Mouse (Mus musculus): ENCODE measurements around the gene Ptprb. TPM values are rescaled to one million over a fixed set of nuclear protein-coding genes. Genes with fewer than 3 reads are reported as not detected.
A peak's percentile ranks its signal among the peaks of the same experiment; 100 is the strongest.

Gene Ptprb
- total RNA-seq (2021): 10 to 100 TPM; 37.8 to 56.6 TPM
- long read RNA-seq, experiment 1, full-length matches to known transcripts: 1 of 13 reads
- long read RNA-seq, experiment 1, partial matches to known transcripts: 7 of 13 reads
- long read RNA-seq, experiment 1, other reads (novel, unspliced or antisense): 5 of 13 reads
- long read RNA-seq, experiment 2, partial matches to known transcripts: 1 of 2 reads
- long read RNA-seq, experiment 2, other reads (novel, unspliced or antisense): 1 of 2 reads

DNA sequence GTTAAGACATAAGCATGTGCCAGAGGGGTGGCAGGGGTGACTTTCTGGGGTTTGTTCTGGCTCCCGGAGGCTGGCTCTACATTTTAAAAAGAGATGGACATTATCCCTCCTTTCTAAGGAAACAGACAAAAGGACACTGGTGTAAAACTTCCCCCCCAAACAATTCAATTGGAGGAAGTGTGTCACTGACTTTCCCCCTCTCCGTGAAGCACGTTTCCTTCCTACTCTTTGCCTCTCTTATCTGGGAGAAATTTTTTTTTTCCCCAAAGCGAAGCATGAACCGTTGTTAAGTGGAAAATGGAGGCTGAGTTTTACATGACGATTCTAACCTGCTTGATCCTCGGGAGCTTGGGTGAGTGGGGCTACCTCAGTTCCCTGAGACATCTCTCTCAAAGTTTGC, at the start of gene Ptprb:
Gene Ptprb, plus strand, starts transcription at position 244 of the 400 bp plus-strand sequence.
- DNase-seq: no peak

DNA sequence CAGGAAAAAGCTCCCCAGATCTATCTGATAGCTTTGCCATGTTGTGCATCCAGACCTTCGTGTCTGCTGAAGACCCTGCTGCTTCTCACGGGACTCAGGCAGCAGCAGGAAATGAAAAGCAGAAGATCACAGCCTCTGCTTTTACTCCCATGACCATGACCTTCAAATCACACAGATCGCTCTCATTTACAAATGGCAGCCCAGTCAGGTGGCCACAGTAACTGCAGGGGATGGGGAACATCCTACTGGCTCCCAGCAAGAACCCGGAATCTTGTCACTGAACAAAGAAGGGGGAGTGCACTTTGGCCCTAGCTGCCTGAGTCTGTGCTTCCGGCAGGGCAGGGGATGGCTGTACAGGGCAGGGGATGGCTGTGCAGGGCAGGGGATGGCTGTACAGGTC, 40.0 kb upstream of the Ptprb start:
- no peak for DNase-seq

DNA sequence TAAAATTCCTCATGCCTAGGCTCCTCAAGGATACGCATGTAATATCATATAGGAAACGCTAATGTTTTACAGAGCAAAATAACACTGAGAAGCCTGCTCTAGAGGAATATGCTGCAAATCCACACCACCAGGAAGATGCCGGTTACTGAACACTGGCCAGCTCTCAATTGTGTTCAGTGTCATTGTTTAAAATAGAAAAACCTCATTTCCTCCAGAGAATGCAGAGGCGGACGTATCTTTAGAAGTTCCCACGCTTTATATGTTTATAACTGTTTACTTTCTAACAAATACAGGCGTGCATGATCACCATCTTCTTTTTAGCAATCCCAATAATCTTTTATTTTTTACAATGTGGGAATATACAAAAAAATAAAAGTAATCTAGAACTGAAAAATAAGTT, 33.1 kb upstream of the Ptprb start:
- no peak for DNase-seq

DNA sequence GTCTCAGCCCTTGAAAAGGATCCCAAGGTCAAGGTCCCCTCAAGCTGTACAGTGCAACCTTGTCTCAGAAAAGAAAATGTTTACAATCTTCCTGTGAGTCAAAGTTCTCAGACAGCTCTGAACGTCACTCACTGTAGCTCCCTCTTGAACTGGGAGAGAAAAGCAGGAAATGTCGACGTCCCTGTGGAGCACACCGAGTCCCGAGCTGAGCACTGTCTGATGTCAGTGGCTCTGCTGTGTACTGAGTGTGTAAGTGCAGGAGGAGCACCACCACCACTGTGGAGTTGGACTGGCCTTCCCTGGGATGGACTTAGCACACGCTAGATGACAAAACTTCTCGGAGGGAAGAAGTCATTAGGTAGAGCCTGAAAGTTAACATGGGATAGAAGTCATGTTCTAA, 31.9 kb upstream of the Ptprb start:
- DNase-seq: no peak

DNA sequence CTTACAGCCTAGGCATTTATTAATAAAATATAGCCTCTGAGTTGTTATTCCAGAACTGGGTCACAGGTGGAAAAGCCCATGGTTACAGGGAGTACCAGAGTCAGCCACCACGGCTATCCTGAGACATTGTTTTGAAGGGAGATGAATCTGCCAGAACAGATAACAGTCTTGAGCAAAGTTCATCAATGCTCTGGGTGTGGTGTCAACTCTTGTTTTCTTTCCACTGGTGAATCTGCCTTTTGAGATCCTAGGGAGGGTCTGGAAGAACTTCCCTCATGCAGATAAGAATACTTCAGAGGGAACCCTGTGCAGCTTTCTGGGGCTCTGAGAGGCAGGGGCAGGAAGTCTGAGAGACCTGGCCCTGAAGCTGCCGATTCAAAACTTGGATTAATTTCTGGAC, 29.7 kb upstream of the Ptprb start:
- DNase-seq: no peak

DNA sequence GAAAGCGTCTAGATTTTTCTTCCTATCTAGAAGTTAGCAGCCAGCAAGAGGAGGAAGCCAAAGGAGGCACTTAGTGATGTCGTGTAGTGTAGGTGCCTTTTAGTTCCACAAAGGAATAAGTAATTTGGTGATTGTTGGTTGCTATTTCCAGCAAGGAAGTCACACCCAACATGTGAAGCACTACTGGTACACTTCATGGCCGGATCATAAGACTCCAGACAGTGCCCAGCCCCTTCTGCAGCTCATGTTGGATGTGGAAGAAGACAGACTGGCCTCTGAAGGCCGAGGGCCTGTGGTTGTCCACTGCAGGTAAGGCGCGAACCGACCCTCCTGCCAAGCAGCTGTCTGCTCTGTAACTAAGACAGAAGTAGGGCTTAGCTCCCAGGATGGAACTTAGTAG, 22.7 kb upstream of the Ptprb start:
- DNase-seq: no peak

DNA sequence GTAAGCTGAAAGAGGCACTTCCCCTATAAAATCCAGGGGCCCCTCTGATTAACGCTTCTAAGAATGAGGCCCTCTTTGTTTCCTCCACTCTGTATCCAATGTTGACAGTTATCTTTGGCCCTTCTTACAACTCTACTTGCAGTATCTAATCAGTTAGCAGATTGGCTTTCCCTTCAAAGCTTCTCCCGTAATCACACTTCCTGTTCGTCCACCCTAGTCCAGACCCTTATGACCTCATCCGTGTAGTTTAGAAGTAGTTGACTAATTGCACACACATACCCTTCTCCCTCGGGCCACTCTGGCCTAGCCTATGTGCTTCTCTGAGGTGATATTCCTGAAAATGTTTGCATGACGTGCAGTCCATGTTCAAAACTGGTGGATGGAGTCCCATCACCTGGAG, 21.4 kb upstream of the Ptprb start:
- no peak for DNase-seq

DNA sequence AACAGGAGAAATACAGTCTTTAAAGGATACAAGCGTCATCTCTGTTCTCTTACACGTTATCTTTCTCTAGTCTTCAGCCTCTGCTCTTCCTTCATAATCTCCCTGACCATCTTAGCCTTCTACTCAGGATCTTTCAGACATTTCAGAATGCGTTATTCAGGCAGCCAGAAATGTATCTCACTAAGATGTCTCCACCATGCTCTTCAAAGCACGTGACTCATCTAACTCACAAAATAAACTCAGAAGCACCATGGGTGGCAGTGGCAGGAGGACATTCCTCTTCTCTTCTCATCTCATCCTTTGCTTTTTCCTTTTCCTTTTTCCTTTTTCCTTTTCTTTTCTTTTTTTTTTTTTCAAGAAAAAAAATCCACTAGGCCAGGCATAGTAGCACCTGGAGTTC, 16.0 kb upstream of the Ptprb start:
- DNase-seq: no peak

DNA sequence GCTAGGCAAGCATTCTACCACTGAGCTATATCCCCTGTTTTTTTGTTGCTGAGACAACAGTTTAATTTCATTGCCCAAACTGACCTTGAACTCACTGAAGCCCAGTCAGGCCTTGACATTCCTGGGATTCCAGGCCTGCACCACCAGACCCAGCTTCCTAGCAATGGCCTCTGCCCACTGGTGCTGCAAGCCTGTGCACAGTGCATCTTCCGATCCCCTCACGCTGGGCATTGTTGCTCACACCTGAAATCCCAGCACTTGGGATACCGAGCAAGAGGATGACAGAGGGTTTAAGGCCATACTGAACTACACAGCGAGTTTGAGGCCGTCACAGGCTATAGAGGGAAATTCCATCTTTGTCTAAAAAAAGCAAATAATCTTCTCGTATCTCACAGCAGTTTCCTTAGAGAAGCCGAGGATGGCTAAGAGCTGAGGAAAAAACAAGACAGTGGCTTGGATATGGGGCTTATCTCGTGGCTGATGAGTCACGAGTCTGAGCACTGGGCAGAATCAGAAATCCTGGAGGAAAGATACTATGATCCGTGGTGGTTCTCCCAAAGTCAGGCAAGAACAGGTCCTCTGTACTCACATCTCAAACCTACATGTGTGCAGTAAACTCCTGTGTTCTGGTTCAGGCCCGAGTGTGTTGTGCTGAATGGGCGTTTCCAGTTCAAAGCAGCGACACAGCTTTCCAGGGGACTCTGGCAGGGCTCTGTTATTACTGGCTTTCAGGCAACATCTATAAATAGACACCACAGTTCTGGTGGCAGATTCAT, 14.5 kb upstream of the Ptprb start:
- peak; percentile 43 to 56 for DNase-seq

DNA sequence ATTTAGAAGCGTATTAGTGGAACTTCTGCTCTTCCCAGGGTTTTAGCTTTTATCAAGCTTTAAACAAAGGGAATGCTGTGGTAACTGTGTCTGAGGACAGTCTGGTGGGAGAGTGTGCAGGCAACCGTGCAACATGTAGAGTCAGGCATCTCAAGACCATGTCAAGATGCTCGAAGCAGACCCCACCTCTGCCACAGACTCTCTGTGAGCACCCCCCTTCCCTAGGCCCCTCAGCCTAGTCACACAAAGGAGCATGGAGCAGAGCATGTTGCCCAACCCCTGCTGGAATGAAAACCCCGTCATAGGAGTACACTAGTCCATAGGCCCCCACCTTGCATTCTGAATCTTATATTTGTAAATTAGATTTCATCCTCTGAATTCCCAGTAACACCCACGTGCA, 13.8 kb upstream of the Ptprb start:
- no peak for DNase-seq

DNA sequence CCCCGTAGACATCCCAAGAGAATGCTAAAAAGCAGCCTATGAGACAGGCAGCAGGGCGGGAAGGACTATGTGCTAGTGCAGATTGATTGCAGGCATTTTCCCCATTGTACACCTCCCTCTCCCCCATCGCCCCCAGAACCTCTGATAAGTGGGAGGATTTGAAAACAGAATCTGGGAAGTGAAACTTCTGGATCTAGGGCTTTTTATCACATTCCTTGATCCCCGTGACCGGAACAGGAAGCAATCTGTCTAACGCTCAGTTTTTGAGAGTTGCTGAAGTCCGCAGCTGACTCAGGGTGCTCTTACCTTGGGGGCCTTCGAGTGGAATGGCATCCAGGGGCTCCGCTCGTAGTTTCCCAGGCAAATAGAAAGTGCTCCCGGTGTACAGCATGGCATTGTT, 10.8 kb upstream of the Ptprb start:
- DNase-seq: peak in 1 of 2 experiments; percentile 9

DNA sequence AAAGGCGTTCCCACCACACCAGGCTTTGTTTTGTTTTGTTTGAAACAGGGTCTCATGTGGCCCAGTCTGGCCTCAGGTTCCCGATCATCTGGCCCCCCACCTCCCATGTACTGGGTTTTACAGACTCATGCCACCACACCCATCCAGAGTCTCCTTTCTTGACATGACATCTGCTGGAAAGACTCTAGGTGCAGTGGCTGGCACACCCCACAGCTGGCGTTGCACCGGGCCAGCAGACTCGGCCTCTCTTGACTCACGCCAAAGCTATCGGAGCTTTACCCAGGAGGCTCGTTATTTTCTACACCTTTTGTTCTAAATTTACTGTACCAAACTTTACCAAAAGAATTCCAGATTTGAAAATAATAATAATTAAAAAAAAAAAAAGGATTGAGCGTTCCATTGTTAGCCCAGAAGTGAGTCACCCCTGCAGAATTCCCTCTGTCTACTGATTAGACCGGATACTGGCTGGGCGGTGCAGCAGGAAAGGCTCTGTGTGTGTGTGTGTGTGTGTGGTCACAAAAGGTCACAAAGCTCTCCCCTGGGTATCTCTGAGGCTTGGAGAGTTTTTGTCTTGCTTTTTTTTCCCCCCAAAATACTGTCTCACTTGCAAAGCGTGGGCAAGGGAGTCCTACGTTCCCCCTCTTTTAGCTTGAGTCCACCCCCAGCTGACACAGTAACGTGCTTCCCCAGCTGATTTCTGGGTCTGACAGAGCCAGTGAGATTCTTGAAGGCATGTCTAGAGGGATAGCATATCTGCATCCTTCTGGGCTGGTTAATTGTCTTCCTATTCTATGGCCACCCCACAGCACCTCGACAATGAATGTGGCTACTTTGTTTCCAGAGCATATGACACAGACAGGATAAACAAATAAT, 8.5 kb upstream of the Ptprb start:
- DNase-seq: peak; percentile 42 to 64

DNA sequence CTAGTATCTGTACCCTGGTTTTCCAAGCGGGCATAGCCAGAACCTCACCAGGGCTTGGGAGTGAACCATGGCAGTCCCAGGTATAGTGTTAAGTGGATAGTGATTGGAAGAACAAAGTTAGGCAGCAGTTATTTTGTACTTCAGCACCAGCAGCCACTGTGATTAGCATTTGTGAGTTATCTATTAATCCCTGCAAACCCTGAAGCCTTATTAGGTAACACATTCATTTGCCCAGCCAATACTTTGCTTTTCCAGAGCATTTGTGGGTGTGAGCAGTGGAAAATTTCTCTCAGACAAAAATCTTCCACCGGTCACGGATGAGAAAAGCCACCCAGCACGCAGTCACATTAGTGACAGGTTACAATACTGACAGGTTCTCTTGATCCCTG, 7.9 kb upstream of the Ptprb start:
- DNase-seq: no peak

DNA sequence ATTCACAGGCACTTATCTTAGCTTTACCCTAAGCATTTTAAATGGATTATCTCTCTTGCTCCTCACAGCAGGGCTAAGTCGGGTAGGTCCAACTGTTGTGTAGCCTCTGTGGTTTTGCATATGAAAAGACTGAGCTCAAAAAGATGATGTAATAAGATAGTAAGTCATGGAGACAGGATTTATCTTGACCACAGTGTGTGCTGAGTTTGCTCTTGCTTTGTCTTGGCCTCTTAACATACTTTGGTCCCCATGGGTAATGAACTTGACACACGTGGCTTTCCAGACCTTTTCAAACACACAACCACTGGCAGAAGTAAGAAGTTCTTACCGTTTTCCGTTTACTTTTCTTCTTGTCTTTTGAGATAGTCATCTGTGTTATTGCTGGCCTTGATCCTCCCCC, 7.0 kb upstream of the Ptprb start:
- DNase-seq: no peak

DNA sequence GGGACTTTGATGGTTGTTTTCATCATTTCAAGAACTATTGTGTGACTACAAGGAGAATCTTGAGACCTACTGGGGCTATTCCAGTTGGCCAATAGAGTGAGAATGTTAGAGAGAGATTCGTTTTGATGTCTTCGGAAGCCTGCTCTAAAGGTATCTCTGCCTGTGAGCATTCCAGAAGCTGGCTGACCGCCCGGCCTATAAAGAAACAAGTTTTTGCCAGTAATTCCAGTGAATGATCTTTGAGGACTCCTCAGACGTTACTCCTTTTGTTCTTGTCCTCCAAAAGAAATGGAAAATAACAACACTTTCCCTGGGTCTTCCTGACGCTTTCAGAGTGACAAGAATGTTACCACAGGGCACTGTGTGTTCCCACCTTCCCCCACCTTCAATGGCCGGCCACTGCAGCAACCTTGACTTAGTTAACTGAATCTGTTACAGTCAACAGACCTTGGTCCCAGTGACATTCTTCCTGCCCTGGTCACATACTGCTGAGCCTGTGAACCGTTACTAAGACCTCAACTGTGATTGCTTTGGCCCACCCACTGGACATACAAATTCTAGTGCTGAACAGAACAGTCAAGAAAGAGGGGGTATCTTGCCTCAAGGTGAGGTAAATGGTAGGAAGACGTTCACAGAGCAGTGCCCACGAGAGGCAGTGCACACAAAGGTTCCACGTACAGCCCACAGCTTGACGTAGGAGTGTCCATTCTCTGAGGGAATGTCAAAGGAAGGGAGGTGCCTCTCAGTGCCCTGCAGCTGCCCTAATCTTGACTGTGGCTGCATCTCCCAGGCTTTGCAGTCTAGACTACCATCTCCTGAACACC, 4.5 kb upstream of the Ptprb start:
- DNase-seq: no peak

DNA sequence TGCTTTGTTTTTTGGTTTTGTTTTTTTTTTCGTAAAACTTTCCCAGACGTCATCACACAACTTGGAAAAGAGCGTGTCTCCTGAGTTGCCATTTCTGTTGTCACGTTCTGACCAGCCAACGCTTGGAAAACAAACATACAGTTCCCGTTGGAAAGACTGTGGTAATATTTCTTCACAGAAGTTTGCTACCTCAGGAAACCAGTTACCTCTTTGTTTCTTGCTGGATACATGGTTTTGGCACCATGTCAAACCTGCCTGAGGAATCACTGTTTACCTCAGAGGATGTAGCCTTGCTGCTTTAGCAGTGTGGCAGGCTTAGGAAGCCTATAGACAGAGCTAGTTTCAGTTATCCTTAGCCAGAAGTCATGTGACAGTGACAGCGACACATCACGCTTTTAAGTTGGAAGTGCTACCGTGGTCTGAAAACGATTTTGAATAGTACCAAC, 3.8 kb upstream of the Ptprb start:
- no peak for DNase-seq

DNA sequence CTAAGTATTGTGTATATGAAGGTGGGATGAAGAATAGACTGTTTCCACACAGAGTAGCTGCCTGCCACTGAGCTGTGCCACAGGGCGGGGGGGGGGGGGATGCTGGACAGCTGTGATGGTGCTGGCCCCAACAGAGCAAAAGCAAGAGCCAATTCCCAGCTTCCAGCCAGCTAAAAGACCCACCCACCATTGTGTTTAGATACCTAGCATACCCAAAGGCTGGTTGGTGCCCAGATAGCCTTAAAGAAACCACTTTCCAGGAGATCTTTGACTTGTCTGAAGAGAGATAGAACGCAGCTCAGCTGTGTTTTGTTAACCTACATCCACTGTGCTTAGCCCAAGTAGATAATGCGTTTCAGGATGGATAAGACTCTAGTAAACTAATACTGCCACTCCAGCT, 3.2 kb upstream of the Ptprb start:
- no peak for DNase-seq

DNA sequence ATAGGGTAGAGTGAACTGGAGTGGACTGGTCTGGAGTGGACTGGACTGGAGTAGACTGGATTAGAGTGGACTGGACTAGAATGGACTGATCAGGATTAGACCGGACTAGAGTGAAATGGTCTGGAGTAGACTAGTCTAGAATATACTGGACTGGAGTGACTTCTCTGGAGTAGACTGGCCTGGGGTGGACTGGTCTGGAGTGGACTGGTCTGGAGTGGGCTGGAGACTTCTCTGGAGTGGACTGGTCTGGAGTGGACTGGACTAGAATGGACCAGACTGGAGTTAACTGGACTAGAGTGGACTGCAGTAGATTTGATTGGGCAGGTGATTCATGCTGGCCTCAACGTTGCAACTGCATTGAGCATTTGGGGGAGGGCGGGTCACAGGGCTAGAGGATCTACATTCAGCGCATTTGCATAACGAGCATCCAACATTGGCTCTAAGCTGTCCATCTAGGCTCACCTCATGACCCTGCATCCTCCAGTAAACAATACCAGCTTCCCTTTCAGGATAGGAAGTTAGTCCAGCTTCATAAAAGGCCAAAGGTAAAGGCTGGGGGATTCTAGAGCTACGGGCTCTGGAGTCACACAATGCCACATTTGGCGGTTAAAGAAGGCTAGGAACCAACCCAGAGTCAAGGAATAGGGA, 11.5 kb downstream of the Ptprb start:
- peak in 1 of 2 experiments; percentile 30 for DNase-seq

DNA sequence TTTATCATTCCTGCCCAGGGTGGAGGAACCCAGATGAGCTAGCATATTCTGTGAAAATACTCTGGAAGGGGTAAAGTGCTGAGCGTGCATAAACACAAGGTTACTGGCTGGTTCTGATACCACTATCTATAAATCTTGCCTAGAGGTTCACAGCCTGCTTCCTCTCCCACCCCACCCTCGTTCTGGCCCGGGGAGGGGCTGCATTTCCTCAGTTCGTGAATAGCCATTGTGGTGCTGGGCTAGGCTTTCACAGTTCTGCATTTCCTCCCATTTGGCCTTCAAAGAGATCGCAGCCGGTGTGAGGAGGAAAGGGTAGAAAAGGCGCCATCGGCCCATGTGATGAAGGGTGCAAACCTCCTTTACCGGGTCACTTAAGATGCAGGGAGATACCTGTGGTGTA, 12.8 kb downstream of the Ptprb start:
- peak; percentile 49 to 59 for DNase-seq

DNA sequence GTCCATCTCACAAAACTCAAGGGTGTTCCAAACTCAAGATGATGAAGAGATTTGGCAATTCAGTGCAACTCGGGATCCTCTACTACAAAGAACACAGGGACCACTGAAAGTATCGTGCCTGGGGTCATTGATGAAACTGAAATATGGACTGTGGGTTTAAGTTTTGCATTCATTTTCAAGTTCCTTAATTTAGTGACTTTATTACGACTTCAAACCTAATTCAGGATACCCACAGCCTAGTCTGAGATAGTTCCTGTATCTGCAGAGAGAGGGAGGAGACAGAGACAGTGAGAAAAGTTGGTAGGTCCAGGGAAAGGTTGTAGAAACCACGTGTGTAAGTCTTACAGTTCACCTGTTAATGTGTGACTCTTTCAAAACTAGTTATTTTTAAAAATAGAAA, 15.2 kb downstream of the Ptprb start:
- DNase-seq: no peak

DNA sequence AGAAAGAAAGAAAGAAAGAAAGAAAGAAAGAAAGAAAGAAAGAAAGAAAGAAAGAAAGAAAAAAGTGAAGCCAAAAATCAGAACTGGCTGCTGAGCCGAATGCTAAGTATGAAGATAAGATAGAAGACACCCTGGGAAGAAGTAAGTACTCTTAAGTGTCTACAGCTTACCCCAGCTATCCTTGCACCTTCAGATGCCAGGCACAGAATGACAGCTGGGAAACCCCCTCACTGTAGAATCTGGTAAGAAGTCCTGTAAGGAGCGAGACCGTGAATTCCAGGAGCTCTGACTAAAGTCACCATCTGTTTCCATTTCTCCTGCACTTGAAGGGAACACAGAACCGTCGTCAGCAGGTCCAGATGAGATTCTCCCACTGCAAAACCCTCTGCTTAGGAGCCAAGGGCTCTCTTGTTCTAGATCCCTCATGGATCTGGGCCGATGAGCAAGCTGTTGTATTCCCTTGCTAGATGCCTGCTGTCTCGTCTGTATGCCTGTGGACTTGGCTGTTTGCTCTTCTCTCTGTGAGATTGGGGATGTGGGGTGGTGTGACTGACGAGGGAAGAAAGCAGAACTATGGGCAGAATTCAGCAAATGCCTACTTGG, 15.9 kb downstream of the Ptprb start:
- DNase-seq: no peak
